Mouse (Mus musculus): ENCODE results near the gene Mid2. TPM values are rescaled to one million over a fixed set of nuclear protein-coding genes. Genes with fewer than 3 reads are reported as not detected.

Gene Mid2
- polyA plus RNA-seq, 1 experiment from 2014 or later, result 7.7 TPM

GRCm38 (mm10) chrX:140706077-140706476 lies 41.7 kb downstream of the Mid2 start:
- H3K9ac ChIP-seq, result no peak overlapping the region
- 61% methylated on average over 4 of the region's 4 CpGs for WGBS
- 0 out of 2 replicates have a peak, but pooled peaks cover 3% of the 10 kb centered on the region for H3K4me1 ChIP-seq (replicated peaks)
- no peak overlapping the region for H3K4me3 ChIP-seq
- H3K36me3 ChIP-seq, result no peaks in the 10 kb centered on the region
- H3K9me3 ChIP-seq (replicated peaks), result no peaks in the 10 kb centered on the region
- H3K27ac ChIP-seq, result no peak overlapping the region
- no peaks in the 10 kb centered on the region for H3K27me3 ChIP-seq
- H3K4me2 ChIP-seq, result no peak overlapping the region
- ATAC-seq (replicated peaks; ENCODE audit: insufficient number of reproducible peaks, insufficient read depth, low FRiP score, low read depth), result no peak

GRCm38 (mm10) chrX:140722400-140722799 lies 58.0 kb downstream of the Mid2 start:
- no peak overlapping the region for H3K4me2 ChIP-seq
- ATAC-seq (replicated peaks; ENCODE audit: insufficient number of reproducible peaks, insufficient read depth, low FRiP score, low read depth), result no peak
- no peak overlapping the region for H3K27ac ChIP-seq
- H3K9ac ChIP-seq, result no peak overlapping the region
- no peaks in the 10 kb centered on the region for H3K27me3 ChIP-seq
- H3K4me1 ChIP-seq (replicated peaks), result no peaks in the 10 kb centered on the region
- no peaks in the 10 kb centered on the region for H3K9me3 ChIP-seq (replicated peaks)
- 39% methylated on average over 4 of the region's 4 CpGs for WGBS
- H3K4me3 ChIP-seq, result no peak overlapping the region
- H3K36me3 ChIP-seq, result no peaks in the 10 kb centered on the region

GRCm38 (mm10) chrX:140738986-140739385 lies 74.6 kb downstream of the Mid2 start:
- Histone ChIP-seq H3K9me3 (replicated peaks) (no peaks in the 10 kb centered on the region), H3K27me3 (no peaks in the 10 kb centered on the region), H3K27ac (no peak overlapping the region), H3K4me1 (replicated peaks) (no peaks in the 10 kb centered on the region), H3K9ac (no peak overlapping the region), H3K4me3 (no peak overlapping the region), H3K4me2 (no peak overlapping the region), H3K36me3 (no peaks in the 10 kb centered on the region)
- ATAC-seq (replicated peaks; ENCODE audit: insufficient number of reproducible peaks, insufficient read depth, low FRiP score, low read depth), result no peak

- Histone ChIP-seq H3K9ac (no peak overlapping the region), H3K4me2 (no peak overlapping the region), H3K4me1 (replicated peaks) (no peaks in the 10 kb centered on the region), H3K27me3 (no peaks in the 10 kb centered on the region), H3K9me3 (replicated peaks) (no peaks in the 10 kb centered on the region), H3K4me3 (no peak overlapping the region), H3K27ac (no peak overlapping the region), H3K36me3 (no peaks in the 10 kb centered on the region)
- 36% methylated on average over 5 of the region's 5 CpGs for WGBS
- ATAC-seq (replicated peaks; ENCODE audit: insufficient number of reproducible peaks, insufficient read depth, low FRiP score, low read depth), result no peak
Measured at GRCm38 (mm10) chrX:140743213-140743612, 78.8 kb downstream of the Mid2 start.

GRCm38 (mm10) chrX:140769794-140770193 lies 105.4 kb downstream of the Mid2 start:
- Histone ChIP-seq H3K27ac (no peak overlapping the region), H3K4me2 (no peak overlapping the region), H3K9ac (no peak overlapping the region), H3K4me1 (replicated peaks) (no peaks in the 10 kb centered on the region), H3K9me3 (replicated peaks) (no peaks in the 10 kb centered on the region), H3K4me3 (no peak overlapping the region), H3K27me3 (no peaks in the 10 kb centered on the region), H3K36me3 (no peaks in the 10 kb centered on the region; the same call in 1 of the 2 replicates)
- WGBS, result 39% methylated on average over 1 of the region's 1 CpGs
- peak; percentile 47; the same call in 1 of the 2 replicates for ATAC-seq (replicated peaks; ENCODE audit: insufficient number of reproducible peaks, insufficient read depth, low FRiP score, low read depth)

GRCm38 (mm10) chrX:140805340-140805739 lies 140.9 kb downstream of the Mid2 start:
- no peak for ATAC-seq (replicated peaks; ENCODE audit: insufficient number of reproducible peaks, insufficient read depth, low FRiP score, low read depth)

GRCm38 (mm10) chrX:140813312-140814006 lies 149.1 kb downstream of the Mid2 start, which contains the start of gene Tex13b:
Tex13b (minus strand) TSS chrX:140813433.
- H3K9ac ChIP-seq, result no peak within 1 kb of the TSS
- H3K4me2 ChIP-seq, result no peak within 1 kb of the TSS
- H3K9me3 ChIP-seq (replicated peaks), result no peaks in the 10 kb centered on the region
- no peaks in the 10 kb centered on the region for H3K4me1 ChIP-seq (replicated peaks)
- no peak within 1 kb of the TSS for H3K4me3 ChIP-seq
- no peaks in the 10 kb centered on the region for H3K36me3 ChIP-seq
- WGBS, result 87% methylated on average over 22 of the region's 22 CpGs
- no peak within 1 kb of the TSS for H3K27ac ChIP-seq
- no peak for ATAC-seq (replicated peaks; ENCODE audit: insufficient number of reproducible peaks, insufficient read depth, low FRiP score, low read depth)
- no peaks in the 10 kb centered on the region for H3K27me3 ChIP-seq

More at GRCm38 (mm10) chrX:140805340-140805739, 140.9 kb downstream of the Mid2 start:
- Histone ChIP-seq H3K4me1 (replicated peaks) (no peaks in the 10 kb centered on the region), H3K9ac (no peak overlapping the region), H3K9me3 (replicated peaks) (no peaks in the 10 kb centered on the region), H3K27me3 (no peaks in the 10 kb centered on the region), H3K27ac (no peak overlapping the region), H3K4me3 (no peak overlapping the region), H3K4me2 (no peak overlapping the region), H3K36me3 (no peaks in the 10 kb centered on the region)
- 79% methylated on average over 2 of the region's 2 CpGs for WGBS

Other genes starting within 250 kb of the Mid2 start
- gene Prps1, start 208.0 kb upstream of the Mid2 start, polyA plus RNA-seq (2015; fragmentation: Nextera tagmentation; extraction: Ambion mirVana), result 44.7 and 49.1 TPM in 2 replicates
- gene Tsc22d3, start 63.9 kb upstream of the Mid2 start, polyA plus RNA-seq (2015; fragmentation: Nextera tagmentation; extraction: Ambion mirVana), result 183 and 190 TPM in 2 replicates
- gene Tex13b, start 148.8 kb downstream of the Mid2 start, polyA plus RNA-seq (2015; fragmentation: Nextera tagmentation; extraction: Ambion mirVana), result not detected in 2 replicates
- gene Vsig1, start 243.0 kb downstream of the Mid2 start, polyA plus RNA-seq (2015; fragmentation: Nextera tagmentation; extraction: Ambion mirVana), result 0.06 TPM in 1 of 2 replicates, not detected in the other

Measured in heart, embryonic 15.5 days (tissue).